Mouse (Mus musculus): ENCODE measurements around the gene Itga1. TPM values are rescaled to one million over a fixed set of nuclear protein-coding genes. Genes with fewer than 3 reads are reported as not detected.

Itga1 gene
- polyA plus RNA-seq (2014; fragmentation: Nextera tagmentation; extraction: Ambion mirVana) = 5.7 and 8.0 TPM in 2 replicates

DNA sequence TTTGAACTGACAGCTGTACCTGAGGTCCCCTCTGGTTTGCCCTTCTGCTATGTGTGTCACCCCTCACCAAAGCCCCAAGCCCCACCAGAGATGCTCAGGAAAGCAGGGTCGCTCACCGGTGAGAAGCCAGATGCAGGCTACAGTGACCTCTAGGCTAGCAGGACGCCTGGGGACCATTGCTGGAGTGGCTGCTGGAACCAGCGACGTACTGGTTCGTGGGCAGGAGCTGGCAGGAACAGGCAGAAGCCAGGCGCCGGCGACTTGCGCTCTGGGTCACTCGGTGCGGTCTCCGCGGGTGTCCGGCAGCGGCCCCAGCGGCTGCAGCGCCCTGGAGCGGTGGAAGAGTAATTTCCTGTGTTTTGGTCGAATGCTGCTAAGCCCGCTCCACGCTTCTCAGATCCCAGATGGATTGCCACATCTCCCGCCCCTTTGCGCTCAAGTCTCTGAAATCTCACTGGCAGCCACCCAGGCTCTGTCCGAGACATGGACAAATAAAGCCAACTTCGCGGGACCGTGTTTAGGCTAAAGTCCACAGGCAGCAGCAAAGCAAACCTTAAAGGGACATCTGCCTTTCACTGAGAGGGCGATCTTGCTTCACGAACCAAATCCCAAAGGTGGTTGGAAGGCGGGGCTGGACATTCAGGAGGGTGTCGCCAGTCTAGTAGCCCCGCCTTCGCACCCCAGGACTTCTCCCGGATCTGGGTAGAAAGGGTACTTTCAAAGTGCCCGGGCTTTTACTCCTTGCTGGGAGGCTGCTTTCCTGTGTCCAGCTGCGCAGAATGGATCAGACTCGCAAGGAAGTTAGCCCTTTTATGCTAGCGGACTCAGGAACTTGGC lies at the start of gene Itga1, which contains the start of gene Gm49395:
Gene Itga1 (minus strand): TSS at position 610 of the 837 bp plus-strand sequence.
Gene Gm49395 (minus strand): TSS at position 567 of the 837 bp plus-strand sequence.
- ATAC-seq (ENCODE audit: low FRiP score) = peak; percentile 82
- Histone ChIP-seq H3K27ac (ENCODE audit: low read depth, low read length) (peak within 1 kb of the TSS; percentile 17; the same call in 1 of the 2 replicates), H3K4me1 (replicated peaks; ENCODE audit: control insufficient read depth, insufficient read depth, low read length) (no peaks in the 10 kb centered on the region; the same call in 1 of the 2 replicates), H3K9ac (ENCODE audit: low read depth, low read length) (peak within 1 kb of the TSS; percentile 34), H3K4me2 (replicated peaks; ENCODE audit: low read depth, low read length) (peak within 1 kb of the TSS; percentile 85), H3K36me3 (ENCODE audit: control insufficient read depth, insufficient read depth, low read length) (no peaks in the 10 kb centered on the region), H3K9me3 (ENCODE audit: control insufficient read depth, low read length) (no peaks in the 10 kb centered on the region), H3K4me3 (ENCODE audit: low read depth, low read length) (peak within 1 kb of the TSS; percentile 48), H3K27me3 (ENCODE audit: control insufficient read depth, insufficient read depth, low read length) (peaks cover 16% of the 10 kb centered on the region)
- DNase-seq (ENCODE audit: low spot score) = peak; percentile 74
- 0% methylated on average over 39 of the region's 39 CpGs for WGBS

DNA sequence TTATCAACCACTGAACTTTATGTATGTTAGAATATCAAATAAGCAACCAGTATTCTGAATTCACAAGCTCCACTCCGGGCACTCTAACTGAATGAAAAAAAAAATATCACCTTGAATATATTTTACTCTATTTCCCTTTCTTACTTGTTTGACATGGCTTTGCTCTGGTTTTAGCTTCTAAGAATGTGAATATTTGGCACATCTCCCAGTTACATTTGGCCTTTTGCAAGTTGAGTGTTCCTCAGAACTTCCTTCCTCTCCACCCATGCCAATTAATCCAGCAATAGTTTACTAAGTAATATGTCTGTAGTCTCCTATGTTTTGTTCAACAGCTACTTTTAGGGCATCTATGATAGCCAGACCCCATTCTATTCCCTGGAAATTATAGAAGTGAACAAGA lies 48.8 kb upstream of the Itga1 start:
- no peak overlapping the region for H3K4me2 ChIP-seq (replicated peaks; ENCODE audit: low read depth, low read length)
- DNase-seq (ENCODE audit: low spot score) = no peak
- no peak overlapping the region for H3K9ac ChIP-seq (ENCODE audit: low read depth, low read length)
- H3K4me3 ChIP-seq (ENCODE audit: low read depth, low read length) = no peak overlapping the region
- WGBS = 91% methylated on average over 1 of the region's 1 CpGs
- H3K27me3 ChIP-seq (ENCODE audit: control insufficient read depth, insufficient read depth, low read length) = no peaks in the 10 kb centered on the region
- no peak for ATAC-seq (ENCODE audit: low FRiP score)
- no peaks in the 10 kb centered on the region for H3K36me3 ChIP-seq (ENCODE audit: control insufficient read depth, insufficient read depth, low read length)
- no peaks in the 10 kb centered on the region for H3K4me1 ChIP-seq (replicated peaks; ENCODE audit: control insufficient read depth, insufficient read depth, low read length)
- no peak overlapping the region for H3K27ac ChIP-seq (ENCODE audit: low read depth, low read length)
- H3K9me3 ChIP-seq (ENCODE audit: control insufficient read depth, low read length) = no peaks in the 10 kb centered on the region

DNA sequence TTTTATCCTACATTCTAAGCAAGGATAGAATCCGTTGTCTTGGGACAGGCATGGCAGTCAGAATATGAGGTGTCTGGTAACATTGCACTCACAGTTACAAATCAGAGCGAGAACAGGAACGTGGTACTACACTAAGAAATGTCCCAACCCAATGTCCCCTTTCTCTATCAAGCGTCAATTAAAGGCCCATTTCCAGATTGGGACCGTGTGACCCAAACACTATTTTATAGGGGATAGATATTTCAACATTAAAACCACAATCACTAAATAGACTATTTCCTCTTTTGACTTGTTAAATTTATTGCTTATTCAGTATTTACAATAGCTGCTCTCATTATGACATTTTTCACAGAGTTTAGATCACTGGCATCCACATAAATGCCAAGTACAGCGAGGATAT lies 48.1 kb upstream of the Itga1 start:
- Histone ChIP-seq H3K4me2 (replicated peaks; ENCODE audit: low read depth, low read length) (no peak overlapping the region), H3K4me1 (replicated peaks; ENCODE audit: control insufficient read depth, insufficient read depth, low read length) (no peaks in the 10 kb centered on the region), H3K27me3 (ENCODE audit: control insufficient read depth, insufficient read depth, low read length) (no peaks in the 10 kb centered on the region), H3K4me3 (ENCODE audit: low read depth, low read length) (no peak overlapping the region), H3K36me3 (ENCODE audit: control insufficient read depth, insufficient read depth, low read length) (no peaks in the 10 kb centered on the region), H3K27ac (ENCODE audit: low read depth, low read length) (no peak overlapping the region), H3K9ac (ENCODE audit: low read depth, low read length) (no peak overlapping the region), H3K9me3 (ENCODE audit: control insufficient read depth, low read length) (no peaks in the 10 kb centered on the region)
- no peak for ATAC-seq (ENCODE audit: low FRiP score)
- WGBS = 88% methylated on average over 6 of the region's 6 CpGs
- no peak for DNase-seq (ENCODE audit: low spot score)

DNA sequence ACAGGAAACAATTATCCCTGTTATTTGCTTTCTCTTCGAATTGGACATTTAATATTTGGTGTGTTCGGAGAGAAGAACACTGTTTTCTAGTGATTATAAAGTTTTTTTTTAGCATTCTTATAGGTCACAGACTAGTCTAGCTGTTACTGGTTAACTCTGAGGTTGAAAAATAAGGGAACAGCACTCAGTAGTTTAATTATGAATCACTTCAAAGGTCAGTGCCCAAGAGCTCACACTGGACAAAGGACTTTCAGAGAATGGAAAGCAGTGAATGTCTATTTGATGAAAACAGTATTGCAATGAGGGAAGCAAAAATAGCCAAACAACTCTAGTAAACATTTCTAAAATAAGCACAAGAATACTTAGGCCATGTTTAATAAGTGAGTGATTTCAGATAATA lies 41.8 kb upstream of the Itga1 start:
- Histone ChIP-seq H3K27ac (ENCODE audit: low read depth, low read length) (no peak overlapping the region), H3K9ac (ENCODE audit: low read depth, low read length) (no peak overlapping the region), H3K36me3 (ENCODE audit: control insufficient read depth, insufficient read depth, low read length) (no peaks in the 10 kb centered on the region), H3K4me3 (ENCODE audit: low read depth, low read length) (no peak overlapping the region), H3K4me2 (replicated peaks; ENCODE audit: low read depth, low read length) (no peak overlapping the region), H3K9me3 (ENCODE audit: control insufficient read depth, low read length) (no peaks in the 10 kb centered on the region), H3K4me1 (replicated peaks; ENCODE audit: control insufficient read depth, insufficient read depth, low read length) (no peaks in the 10 kb centered on the region), H3K27me3 (ENCODE audit: control insufficient read depth, insufficient read depth, low read length) (no peaks in the 10 kb centered on the region)
- no peak for DNase-seq (ENCODE audit: low spot score)
- 90% methylated on average over 2 of the region's 2 CpGs for WGBS
- no peak for ATAC-seq (ENCODE audit: low FRiP score)

DNA sequence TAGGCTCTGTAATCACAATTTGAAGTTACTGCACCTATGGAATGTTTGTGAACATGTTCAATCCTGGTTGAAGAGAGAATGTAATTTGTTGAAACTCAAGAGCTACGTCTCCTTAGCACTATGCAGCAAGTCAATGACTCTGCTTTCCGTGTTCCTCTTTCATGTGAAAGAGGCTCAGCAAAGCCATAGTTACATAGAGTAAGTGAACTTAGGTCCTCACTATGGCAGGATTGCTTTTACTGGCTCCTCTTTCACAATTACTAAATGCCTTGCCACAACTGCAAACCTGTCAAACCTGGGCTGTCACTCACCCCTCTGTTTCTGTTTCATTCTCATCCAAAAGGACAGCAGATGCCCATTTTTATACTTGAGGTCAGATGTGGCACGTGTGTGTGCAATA lies 40.3 kb upstream of the Itga1 start:
- 86% methylated on average over 3 of the region's 3 CpGs for WGBS
- no peak overlapping the region for H3K4me2 ChIP-seq (replicated peaks; ENCODE audit: low read depth, low read length)
- no peaks in the 10 kb centered on the region for H3K36me3 ChIP-seq (ENCODE audit: control insufficient read depth, insufficient read depth, low read length)
- no peaks in the 10 kb centered on the region for H3K9me3 ChIP-seq (ENCODE audit: control insufficient read depth, low read length)
- DNase-seq (ENCODE audit: low spot score) = no peak
- H3K27me3 ChIP-seq (ENCODE audit: control insufficient read depth, insufficient read depth, low read length) = no peaks in the 10 kb centered on the region
- H3K27ac ChIP-seq (ENCODE audit: low read depth, low read length) = no peak overlapping the region
- no peak for ATAC-seq (ENCODE audit: low FRiP score)
- no peak overlapping the region for H3K9ac ChIP-seq (ENCODE audit: low read depth, low read length)
- no peaks in the 10 kb centered on the region for H3K4me1 ChIP-seq (replicated peaks; ENCODE audit: control insufficient read depth, insufficient read depth, low read length)
- H3K4me3 ChIP-seq (ENCODE audit: low read depth, low read length) = no peak overlapping the region

DNA sequence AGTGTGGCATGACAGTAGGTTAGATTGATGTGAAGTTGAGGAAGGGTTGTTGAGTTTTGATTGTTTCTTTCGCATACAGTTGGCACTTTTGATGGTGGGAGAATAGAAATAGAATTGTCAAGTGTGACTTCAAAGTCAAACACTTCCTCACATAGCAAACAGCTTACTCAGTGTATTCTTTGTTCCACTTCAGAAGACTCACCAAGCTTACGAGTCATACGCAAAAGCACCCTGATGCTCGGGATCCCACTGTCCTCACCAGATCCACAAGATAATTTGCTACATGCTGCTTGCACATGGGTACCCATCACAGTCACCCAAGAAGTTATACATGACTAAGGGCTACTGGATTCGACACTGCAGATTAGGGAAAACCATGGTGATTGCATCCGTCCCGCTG lies 36.7 kb upstream of the Itga1 start:
- Histone ChIP-seq H3K27ac (ENCODE audit: low read depth, low read length) (no peak overlapping the region), H3K4me2 (replicated peaks; ENCODE audit: low read depth, low read length) (no peak overlapping the region), H3K9ac (ENCODE audit: low read depth, low read length) (no peak overlapping the region), H3K4me3 (ENCODE audit: low read depth, low read length) (no peak overlapping the region), H3K27me3 (ENCODE audit: control insufficient read depth, insufficient read depth, low read length) (no peaks in the 10 kb centered on the region), H3K9me3 (ENCODE audit: control insufficient read depth, low read length) (no peaks in the 10 kb centered on the region), H3K4me1 (replicated peaks; ENCODE audit: control insufficient read depth, insufficient read depth, low read length) (no peaks in the 10 kb centered on the region), H3K36me3 (ENCODE audit: control insufficient read depth, insufficient read depth, low read length) (no peaks in the 10 kb centered on the region)
- 89% methylated on average over 7 of the region's 7 CpGs for WGBS
- ATAC-seq (ENCODE audit: low FRiP score) (no peak), DNase-seq (ENCODE audit: low spot score) (no peak)

DNA sequence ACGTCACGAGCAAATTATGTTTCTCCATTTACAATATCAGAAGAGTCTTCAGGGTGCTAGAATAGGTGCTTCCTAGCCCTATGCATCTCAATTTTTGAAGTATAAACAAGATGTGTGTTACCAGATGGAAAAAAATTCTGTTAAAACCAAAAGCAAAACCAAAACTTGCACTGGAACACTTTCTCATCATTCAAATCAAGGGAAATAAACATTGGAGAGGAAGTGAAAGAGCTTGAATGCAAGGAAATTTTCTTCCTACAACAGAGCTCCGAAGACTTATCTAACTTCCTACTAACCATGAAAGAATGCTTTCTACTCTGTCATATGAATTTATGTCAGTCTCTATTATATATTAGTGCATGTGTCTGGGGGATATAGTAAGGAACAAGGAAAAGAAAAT lies 35.0 kb upstream of the Itga1 start:
- H3K9me3 ChIP-seq (ENCODE audit: control insufficient read depth, low read length) = no peaks in the 10 kb centered on the region
- H3K4me1 ChIP-seq (replicated peaks; ENCODE audit: control insufficient read depth, insufficient read depth, low read length) = no peaks in the 10 kb centered on the region
- 87% methylated on average over 3 of the region's 3 CpGs for WGBS
- no peak overlapping the region for H3K4me3 ChIP-seq (ENCODE audit: low read depth, low read length)
- H3K27me3 ChIP-seq (ENCODE audit: control insufficient read depth, insufficient read depth, low read length) = no peaks in the 10 kb centered on the region
- no peak overlapping the region for H3K27ac ChIP-seq (ENCODE audit: low read depth, low read length)
- DNase-seq (ENCODE audit: low spot score) = no peak
- no peak for ATAC-seq (ENCODE audit: low FRiP score)
- no peak overlapping the region for H3K9ac ChIP-seq (ENCODE audit: low read depth, low read length)
- no peaks in the 10 kb centered on the region for H3K36me3 ChIP-seq (ENCODE audit: control insufficient read depth, insufficient read depth, low read length)
- H3K4me2 ChIP-seq (replicated peaks; ENCODE audit: low read depth, low read length) = no peak overlapping the region

DNA sequence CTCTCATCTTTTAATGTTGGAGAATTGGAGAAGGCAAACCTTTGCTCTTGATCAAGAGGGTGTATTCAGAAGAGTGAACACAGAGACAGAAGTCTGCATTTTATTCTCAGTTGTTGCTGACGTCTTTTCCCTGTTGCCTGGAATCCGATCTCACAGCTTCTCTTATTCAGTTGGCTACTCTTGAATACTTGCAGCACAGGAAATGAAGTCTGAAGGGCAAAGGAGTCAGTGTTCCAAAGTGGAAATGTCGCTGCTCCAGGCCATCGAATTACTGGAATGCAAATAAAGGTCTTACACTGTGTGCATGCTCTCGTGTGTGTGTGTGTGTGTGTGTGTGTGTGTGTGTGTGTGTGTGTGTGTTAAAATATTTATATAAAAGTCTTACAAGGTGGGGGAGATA lies 30.7 kb upstream of the Itga1 start:
- Histone ChIP-seq H3K4me3 (ENCODE audit: low read depth, low read length) (no peak overlapping the region), H3K36me3 (ENCODE audit: control insufficient read depth, insufficient read depth, low read length) (no peaks in the 10 kb centered on the region), H3K9ac (ENCODE audit: low read depth, low read length) (no peak overlapping the region), H3K27ac (ENCODE audit: low read depth, low read length) (no peak overlapping the region), H3K9me3 (ENCODE audit: control insufficient read depth, low read length) (no peaks in the 10 kb centered on the region), H3K4me2 (replicated peaks; ENCODE audit: low read depth, low read length) (no peak overlapping the region), H3K4me1 (replicated peaks; ENCODE audit: control insufficient read depth, insufficient read depth, low read length) (no peaks in the 10 kb centered on the region), H3K27me3 (ENCODE audit: control insufficient read depth, insufficient read depth, low read length) (no peaks in the 10 kb centered on the region)
- DNase-seq (ENCODE audit: low spot score) (no peak), ATAC-seq (ENCODE audit: low FRiP score) (no peak)
- WGBS = 31% methylated on average over 5 of the region's 5 CpGs

DNA sequence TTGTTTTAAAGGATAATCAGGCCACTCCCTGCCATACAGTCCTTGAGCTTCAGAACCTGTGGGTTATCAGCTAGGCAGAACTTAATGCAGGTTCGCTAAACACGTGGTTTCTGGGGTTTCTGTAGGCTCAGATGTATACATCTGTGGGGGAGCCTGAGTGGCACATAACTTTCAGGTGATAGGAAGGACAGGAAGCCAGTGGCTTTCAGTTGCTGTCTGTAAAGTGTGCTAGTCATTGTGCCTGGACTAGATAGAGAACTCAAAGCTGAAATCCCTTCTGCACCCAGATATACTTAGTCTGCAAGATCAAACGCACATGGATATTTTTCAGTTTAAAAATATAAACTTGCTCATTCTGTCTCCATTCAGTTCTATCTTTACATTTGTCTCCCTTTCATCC lies 29.6 kb upstream of the Itga1 start:
- DNase-seq (ENCODE audit: low spot score) (no peak), ATAC-seq (ENCODE audit: low FRiP score) (no peak)
- no peaks in the 10 kb centered on the region for H3K36me3 ChIP-seq (ENCODE audit: control insufficient read depth, insufficient read depth, low read length)
- 71% methylated on average over 3 of the region's 3 CpGs for WGBS
- no peak overlapping the region for H3K9ac ChIP-seq (ENCODE audit: low read depth, low read length)
- no peak overlapping the region for H3K4me2 ChIP-seq (replicated peaks; ENCODE audit: low read depth, low read length)
- no peak overlapping the region for H3K4me3 ChIP-seq (ENCODE audit: low read depth, low read length)
- H3K9me3 ChIP-seq (ENCODE audit: control insufficient read depth, low read length) = no peaks in the 10 kb centered on the region
- no peaks in the 10 kb centered on the region for H3K27me3 ChIP-seq (ENCODE audit: control insufficient read depth, insufficient read depth, low read length)
- no peaks in the 10 kb centered on the region for H3K4me1 ChIP-seq (replicated peaks; ENCODE audit: control insufficient read depth, insufficient read depth, low read length)
- H3K27ac ChIP-seq (ENCODE audit: low read depth, low read length) = no peak overlapping the region
